Mouse (Mus musculus): ENCODE measurements at regions not wholly inside any gene's neighbourhood (a gene's known extent, or its start where the extent isn't known, plus 50 kb on each side); places are given as distances from the start of the nearest gene placed in this dataset.

- TF ChIP-seq EP300 (IDR thresholded peaks at IDR 0.05; ENCODE audit: low read depth) (no peak), CTCF (IDR thresholded peaks at IDR 0.05; ENCODE audit: low read depth) (no peak)
These were observed 173.8 kb downstream of the Kcnj2 start for GRCm38 (mm10) chr11:111239784-111240183.
